Mouse (Mus musculus) spleen, postnatal 36 days (tissue): ENCODE measurements at regions not wholly inside any gene's neighbourhood (a gene's known extent, or its start where the extent isn't known, plus 50 kb on each side); places are given as distances from the start of the nearest gene placed in this dataset.
A peak's percentile ranks its signal among the peaks of the same experiment; 100 is the strongest.

ENCODE experiments used
- DNase-seq, 2 experiments: peaks; one replicate each; pipeline ENCODE4 v3.0.0; 2022; ENCODE audit warnings: low spot score in 2 of 2, mixed read lengths in 1 of 2

DNA sequence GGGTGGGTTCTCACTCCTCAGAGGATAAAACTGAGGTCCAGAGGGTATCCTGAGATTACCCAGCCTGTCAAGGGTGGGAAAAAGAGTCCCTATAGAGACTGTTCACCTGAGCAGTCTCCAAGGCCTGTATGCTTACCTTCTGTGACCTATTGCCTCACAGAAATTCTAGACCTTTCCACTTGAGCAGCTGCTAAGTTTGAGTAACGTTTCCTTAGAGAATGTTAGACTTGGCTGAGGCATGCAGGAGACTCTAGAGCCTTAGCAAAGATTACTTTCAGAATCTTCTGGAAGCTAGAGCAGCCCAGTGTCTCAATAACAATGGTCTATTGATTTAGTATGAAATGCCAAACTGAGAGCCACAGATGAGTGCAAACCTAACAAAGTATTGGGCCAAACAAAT lies 123.1 kb upstream of the Btg1 start:
- DNase-seq = no peak

DNA sequence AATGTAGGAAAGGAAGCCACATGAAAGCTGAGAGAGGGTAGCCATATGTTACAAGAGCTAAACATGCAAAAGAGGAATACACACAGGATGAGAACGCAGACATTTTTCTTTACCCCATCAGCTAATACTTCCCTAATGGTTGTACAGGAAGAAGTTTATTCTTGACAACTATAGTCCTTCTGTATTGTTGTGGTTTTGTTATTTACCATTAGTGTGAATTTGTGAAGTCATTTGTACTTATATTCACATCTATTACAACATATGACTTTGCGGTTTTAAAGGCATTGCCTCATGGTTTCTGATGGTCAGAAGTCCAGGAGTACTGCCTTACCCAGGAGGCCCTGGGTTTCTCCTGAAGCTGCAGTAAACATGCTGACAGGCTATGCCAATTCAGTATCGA lies 120.1 kb upstream of the Btg1 start:
- no peak for DNase-seq

- DNase-seq = peak in 1 of 2 experiments; percentile 10
Measured at GRCm38 (mm10) chr10:96497482-96497881, 119.3 kb upstream of the Btg1 start.

DNA sequence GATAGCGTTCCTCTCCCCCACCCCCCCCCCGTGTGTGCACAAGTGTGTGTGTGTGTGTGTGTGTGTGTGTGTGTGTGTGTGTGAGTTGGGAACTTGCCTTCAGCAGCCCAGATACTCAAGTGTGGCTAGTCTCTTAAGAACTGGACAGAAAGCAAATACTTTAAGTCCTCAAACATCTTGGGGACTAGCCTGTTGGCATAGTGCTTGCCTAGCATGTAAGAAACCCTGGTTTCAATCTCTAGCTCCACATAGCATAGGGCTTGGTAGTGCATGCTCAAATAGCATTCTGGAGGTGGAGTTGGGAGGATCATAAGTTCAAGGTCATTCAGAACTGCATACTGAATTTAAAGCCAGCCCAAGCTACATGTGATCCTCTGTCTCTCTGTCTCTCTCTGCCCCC lies 117.5 kb upstream of the Btg1 start:
- DNase-seq = no peak

DNA sequence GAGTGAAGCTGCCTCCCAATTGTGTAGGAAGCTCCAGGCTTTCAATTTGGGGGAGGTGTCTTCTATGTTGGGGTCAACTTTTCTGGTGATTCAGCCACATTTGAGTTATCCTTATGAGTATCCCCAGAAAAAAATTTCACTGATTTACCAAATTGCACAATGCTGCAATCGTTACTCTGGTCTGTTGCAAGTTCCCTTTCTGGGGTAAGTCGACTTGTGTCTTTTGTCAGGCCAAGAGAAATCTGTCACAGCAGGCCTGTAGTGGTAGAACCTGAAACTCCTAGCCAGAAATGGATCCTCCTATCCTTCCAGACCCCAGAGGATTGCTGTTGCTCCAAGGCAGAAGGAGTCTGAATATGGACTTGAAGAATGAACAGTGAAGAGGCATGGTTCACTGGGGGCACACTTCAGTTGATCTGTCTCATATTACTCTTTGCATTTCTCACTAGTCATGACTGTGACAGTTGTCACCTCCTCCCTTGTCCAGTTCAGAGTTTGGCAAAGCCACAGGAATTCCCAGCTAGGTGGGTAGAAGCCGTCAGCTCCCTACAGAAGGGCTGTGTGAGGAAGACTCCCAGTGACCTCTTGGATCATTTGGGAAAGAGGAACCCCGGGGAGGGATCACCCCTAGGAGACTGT lies 114.6 kb upstream of the Btg1 start:
- DNase-seq = no peak

GRCm38 (mm10) chr10:96502736-96503135 lies 114.1 kb upstream of the Btg1 start:
- no peak for DNase-seq

GRCm38 (mm10) chr10:96504340-96504739 lies 112.5 kb upstream of the Btg1 start:
- no peak for DNase-seq

DNA sequence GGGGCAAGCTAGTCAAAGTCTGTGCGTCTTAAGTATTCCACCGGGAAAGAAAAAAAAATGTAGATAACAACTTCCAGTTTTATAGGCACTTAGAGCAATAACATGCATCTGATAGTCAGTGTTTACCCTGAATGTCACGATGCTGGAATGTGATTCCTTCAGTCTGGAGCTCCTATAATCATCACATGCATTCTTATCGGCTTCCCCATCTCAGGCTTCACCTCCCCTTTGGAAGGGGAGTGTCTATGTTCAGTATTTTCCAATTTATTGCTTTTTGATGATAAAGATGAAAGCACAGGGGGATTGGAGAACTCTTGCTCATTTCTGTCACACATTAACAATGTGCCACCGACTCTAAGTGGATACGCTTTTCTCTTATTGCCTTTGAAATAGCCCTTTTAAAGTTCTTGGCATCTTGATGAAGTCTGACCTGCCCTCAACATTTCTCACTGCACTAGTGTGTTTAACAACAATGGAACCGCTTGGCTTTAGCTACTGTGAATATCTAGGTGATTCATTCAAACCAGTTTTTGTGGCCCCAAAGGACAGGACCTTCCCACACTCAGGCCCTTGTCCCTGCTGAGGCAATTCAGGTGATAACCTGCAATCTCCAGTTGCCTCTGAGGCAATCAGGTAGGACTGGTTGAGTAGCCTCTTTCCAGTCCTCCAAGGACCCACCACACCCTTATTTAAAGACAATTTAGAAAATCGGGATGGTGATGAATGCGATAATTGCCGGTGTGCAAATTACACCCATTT lies 101.5 kb upstream of the Btg1 start:
- DNase-seq = no peak

DNA sequence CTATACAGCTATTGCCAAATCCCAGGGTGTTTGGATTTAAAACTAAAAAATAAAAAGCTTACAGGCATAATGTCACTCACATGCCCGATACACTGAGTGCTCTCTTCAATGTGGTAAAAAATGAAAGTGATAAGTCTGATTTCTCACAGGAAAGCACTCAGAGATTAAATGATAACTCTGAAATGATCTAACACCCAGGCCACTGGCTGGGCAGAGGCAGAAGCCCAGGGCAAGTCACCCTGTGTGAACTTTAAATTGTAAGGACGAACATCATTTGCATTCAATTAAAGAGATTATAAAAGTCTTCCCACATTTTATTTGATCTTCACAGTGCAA lies 100.9 kb upstream of the Btg1 start:
- no peak for DNase-seq

DNA sequence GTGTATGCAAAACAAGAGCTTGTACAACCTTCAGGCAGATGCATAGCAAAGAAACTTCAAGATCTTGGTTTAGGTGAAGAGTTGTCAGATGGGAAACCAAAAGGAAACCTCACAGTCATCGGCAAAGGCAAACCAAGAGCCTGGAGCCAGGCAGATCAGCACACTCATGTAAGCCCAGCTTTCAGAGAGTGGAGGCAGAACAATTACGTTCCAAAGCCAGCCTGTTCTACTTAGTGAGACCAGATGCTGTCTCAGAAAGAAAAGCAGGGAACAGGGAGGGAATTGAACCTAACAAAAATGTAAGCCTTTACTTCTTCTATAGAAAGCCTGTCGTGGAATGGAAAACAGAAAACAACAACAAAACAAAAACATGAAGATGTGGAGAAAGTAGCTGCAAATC lies 97.4 kb upstream of the Btg1 start:
- DNase-seq = no peak

DNA sequence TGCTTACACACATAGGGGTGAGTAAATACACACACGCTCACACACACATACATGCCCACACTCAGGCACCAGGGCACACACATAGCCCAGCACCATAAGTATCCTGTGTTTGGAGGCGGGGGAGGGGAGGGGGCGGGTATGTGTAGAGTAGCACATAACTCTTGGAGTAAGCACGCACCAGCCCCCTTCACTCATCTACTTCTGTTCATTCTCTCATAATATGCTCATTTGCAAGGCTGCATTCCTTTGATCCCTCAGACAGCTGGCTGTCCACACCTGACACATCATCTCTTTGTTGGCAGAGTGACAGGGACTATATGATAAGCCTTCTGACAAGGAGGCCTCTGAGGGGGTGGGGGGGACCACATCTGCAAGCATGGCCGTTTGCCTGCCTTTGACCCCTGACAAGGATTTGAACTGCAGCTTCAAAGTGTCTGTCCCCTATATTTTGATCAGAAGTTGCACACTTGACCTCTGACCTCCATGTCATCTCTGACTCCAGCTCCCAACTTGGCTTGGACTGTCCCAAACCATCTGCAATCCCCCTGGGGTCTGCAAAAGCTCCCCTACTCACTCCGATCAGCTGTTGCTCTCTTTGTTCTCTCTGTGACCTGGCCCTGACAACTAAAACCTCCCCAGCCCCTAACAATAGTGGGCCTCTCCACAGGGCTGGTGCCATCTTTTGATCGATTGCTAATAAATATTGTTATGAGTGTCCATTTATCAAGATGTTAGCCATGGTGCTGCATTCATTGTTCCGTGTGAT lies 95.6 kb upstream of the Btg1 start:
- DNase-seq = no peak

DNA sequence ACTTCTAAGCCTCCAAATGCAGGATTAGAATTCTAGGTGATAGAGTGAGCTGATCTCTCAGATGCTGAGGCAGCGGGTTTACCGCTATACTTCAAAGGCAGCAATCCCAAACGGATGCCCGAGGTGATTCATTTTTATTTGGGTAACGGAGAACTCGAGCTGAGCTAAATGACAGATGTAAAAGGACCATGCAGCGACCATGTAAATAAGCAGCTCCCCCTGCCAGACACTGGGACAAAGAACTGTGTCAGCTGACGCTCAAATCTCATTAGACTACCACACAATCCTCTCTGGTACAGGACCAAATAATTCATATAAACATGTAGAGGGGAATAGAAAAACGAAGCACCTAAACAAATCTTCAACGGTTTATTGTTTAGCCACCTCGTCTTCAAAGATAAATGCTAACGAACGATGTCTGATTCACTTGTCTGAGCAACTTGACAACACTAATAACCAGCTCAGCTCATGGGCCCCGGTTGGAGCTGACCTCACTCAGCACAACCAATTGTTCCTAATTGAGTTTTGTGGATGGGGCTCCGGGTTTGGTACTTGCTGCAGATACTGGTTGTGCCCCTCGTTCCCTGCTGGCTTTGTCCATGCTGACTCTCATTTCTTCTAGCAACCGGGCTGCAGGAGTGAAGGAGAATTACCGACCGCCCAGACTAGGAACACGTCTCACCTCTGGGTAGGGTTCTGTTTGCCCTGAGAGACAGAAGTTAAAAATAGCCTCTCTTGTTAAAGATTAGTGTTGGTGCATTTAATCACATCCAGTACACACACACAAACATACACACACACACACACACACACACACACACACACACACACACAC lies 92.6 kb upstream of the Btg1 start:
- DNase-seq = no peak

DNA sequence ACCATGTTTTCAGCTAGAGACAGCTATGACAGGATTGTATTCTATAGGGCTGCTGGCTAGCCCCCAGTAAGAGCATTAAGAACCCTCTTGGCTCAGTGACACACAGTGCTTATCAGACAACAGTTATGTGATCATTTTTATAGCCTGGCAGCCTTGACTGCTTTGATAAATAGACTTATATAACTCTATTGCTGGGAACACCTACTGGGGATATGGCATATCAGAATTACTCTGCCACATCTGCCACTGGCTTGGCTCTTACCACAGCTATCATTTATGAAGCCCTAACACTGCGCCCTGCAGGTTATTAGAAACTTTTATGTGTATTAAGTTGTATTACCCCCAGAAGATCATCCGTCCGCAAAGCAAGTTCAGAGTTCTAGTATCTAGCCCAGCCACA lies 88.9 kb upstream of the Btg1 start:
- no peak for DNase-seq

- no peak for DNase-seq
Measured at GRCm38 (mm10) chr10:96534547-96535124, 82.2 kb upstream of the Btg1 start.

- DNase-seq = no peak
Measured at GRCm38 (mm10) chr10:96535461-96535860, 81.3 kb upstream of the Btg1 start.

DNA sequence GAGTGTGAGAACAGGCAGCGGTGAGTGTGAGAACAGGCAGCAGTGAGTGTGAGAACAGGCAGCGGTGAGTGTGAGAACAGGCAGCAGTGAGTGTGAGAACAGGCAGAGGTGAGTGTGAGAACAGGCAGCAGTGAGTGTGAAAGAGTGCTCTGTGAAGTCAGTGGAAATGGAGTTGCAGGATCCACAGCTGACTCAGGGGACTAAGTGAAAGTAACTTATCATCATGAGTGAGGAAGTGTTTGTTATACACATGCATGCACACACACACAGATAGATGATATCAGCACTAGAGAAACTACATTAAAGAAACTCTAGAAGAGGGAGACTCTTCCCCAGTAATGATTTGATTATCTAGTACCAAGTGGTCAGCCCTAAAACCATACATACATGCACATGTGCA lies 76.0 kb upstream of the Btg1 start:
- DNase-seq = no peak

DNA sequence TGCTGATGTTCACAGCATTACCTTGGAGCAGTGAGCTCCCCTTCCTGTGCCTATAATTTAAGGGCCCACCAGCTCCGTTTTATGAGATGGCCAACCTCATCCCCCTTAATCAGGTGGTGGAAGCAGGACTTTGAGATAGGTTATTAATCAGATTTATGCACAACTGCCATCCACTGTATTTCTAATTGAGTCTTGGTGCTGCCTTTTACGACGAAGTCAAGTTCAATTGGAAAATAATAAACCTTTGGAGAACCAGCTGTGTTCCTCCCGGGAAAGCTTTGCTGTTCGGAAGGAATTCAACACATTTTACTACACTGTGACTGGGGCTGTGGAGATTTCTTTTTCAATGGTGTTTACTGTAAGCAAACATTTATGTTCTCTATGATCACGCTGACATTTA lies 71.5 kb upstream of the Btg1 start:
- DNase-seq = no peak

- no peak for DNase-seq
Measured at GRCm38 (mm10) chr10:96545761-96546388, 70.9 kb upstream of the Btg1 start.

GRCm38 (mm10) chr10:96549651-96550050 lies 67.2 kb upstream of the Btg1 start:
- no peak for DNase-seq

DNA sequence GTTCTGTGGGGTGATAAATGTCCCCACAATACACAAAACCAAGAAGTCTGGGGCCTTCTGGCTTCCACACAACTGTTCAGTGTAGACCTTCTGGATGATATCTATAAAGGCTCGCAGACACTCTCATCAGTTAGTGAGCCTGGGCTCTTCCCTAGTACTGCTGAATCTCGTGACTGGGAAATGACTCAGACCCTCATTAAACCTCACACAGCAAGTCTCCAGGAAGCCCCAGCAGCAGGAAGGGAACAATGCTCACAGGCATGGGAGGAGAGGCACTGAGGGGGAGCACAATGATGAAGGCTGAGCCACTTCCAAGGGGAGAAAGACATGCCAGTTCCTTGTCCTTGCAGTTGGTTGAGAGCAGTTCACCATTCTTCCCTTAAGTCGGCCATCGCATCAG lies 66.5 kb upstream of the Btg1 start:
- DNase-seq = no peak

- DNase-seq = no peak
Measured at GRCm38 (mm10) chr10:96557336-96557735, 59.5 kb upstream of the Btg1 start.
